Mouse (Mus musculus): ENCODE results near the gene Otx1.

GRCm38 (mm10) chr11:21997561-21998140 is 5.0 kb downstream of the Otx1 start:
- TF ChIP-seq CTCF (IDR thresholded peaks at IDR 0.05; ENCODE audit: insufficient read depth, low read length) (no peak), POLR2A (IDR thresholded peaks at IDR 0.05; ENCODE audit: borderline replicate concordance, extremely low read depth, low read depth, low read length) (no peak)
